Mouse (Mus musculus): ENCODE results near the gene Gm49359. TPM values are rescaled to one million over a fixed set of nuclear protein-coding genes. Genes with fewer than 3 reads are reported as not detected.
"Not testable (repeated sequence)": the region's sequence is repeated elsewhere in the genome, so short reads cannot be mapped to it uniquely, and the experiment has no call there.

The Gm49359 gene
- total RNA-seq (2021): 10 to 100 TPM; 12.1 to 12.6 TPM
- long read RNA-seq, experiment 1, partial matches to known transcripts: 0 of 1 reads
- long read RNA-seq, experiment 1, other reads (novel, unspliced or antisense): 0 of 1 reads
- long read RNA-seq, experiment 2, partial matches to known transcripts: 0 of 2 reads
- long read RNA-seq, experiment 2, other reads (novel, unspliced or antisense): 0 of 2 reads

DNA sequence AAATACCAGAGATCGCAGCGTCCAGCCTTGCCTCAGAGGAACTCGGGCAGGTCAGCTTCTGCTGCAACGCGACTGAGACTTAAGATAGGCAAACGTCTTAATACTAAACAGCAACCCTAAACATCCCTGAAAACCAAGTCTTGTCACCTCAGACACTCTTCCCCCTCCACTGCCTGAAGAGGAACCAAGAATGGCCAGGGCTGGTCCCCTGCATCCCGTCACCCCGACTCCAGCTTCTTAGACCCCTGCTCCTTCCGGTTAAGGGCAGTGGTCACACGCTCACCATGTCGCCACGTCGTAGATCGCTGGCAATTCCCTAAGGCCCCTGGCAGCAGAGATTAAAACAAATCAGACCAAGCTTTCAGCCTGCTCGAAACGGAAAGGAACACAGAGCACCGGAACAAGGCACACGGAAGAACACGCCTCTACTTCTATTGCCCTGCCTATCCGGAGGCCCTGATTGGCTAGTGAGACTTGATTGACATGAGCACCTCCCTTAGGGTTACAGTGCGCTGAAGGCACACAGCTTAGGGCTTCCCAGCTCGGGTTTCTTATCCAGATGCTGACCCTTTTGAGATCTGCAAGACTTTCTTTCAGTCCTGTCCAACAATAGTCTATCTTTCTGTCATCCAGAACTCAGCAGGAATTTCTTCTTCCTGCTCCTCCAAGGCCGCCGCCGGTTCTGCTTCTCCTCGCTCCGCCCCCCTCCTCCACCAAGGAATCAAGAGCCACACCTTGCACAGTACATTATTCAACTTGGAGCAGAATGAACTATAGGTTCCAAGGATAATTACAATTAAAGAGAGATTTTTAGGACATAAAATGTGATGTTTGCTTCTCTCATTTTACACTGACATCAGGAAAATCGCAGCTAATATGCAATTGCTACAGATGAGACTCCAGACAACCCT lies at the start of gene Gm49359:
Gene Gm49359 (minus strand): TSS at position 409 of the 911 bp plus-strand sequence.
- H3K4me3 ChIP-seq: peak within 1 kb of the TSS; percentile 80
- H3K27ac ChIP-seq: peak within 1 kb of the TSS; percentile 87
- peak; percentile 85 to 88 for DNase-seq (ENCODE audit: low spot score in 2 of 2)

DNA sequence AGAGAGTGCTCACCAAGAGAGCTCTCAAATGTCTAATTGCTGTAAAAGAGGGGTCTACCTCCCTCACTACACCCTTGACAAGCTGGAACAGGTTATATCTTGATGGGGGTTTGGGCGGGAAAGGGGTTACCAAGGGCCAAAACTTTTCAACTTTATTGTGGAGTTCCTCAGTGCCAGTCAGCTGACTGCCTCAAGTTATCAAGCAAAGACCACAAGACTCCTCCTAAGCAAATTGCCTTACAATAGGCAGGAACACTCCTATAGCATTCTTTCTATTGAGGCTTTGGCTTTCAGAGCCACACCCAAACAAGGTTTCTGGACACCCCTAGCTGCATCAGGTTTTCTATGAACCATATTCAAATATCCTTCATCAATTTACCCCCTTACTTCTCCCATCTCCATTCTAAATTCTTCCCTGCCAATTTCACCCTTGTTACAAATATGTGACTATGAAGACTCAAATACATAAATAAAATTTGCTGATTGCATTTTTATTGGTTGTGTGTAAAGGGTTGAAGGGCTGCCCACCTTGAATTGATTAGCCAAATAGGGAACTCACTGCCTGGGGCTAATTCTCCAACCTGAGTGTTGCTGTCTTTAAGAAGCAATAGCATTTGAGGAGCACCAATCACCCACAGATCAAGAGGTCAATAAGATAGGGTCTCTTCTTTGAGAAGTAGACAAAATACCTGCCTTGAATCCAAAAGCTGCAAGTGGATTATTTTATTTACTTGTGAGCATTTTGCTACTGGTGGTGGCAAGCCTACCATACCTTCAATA lies 44.2 kb upstream of the Gm49359 start:
- DNase-seq (ENCODE audit: low spot score in 2 of 2); H3K4me3 ChIP-seq; H3K27ac ChIP-seq: not testable (repeated sequence)

DNA sequence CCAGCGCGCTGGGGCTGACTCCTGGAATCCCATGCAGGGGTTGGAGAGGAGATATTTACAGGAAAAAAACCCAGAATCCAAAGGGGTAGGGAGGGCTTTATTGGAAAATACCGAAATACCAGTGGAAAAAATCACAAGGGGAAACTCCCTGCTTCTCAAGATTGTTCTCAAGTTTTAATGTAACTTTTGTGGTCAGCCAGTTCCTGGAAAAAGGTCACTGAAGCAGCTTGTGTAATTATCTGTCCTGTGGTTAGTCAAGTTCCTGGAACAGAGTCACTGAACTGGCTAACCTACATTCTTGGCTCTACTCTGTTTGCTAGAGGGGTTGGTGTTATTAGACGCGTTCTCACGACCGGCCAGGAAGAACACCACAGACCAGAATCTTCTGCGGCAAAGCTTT lies 6.0 kb upstream of the Gm49359 start:
- H3K27ac ChIP-seq; H3K4me3 ChIP-seq; DNase-seq (ENCODE audit: low spot score in 2 of 2): not testable (repeated sequence)

GRCm38 (mm10) chr13:62469947-62470346 lies 3.3 kb upstream of the Gm49359 start:
- TF ChIP-seq CTCF (conservative IDR thresholded peaks at IDR 0.05): peak; percentile 71
- H3K4me3 ChIP-seq; H3K27ac ChIP-seq; DNase-seq (ENCODE audit: low spot score in 2 of 2): not testable (repeated sequence)

Small RNA genes within 50 kb of the gene (microRNA-seq; reads per million reads assigned to microRNA genes)
- 0 to 0.55 reads per million in 2 experiments for gene Gm22256

Other genes starting within 250 kb of the Gm49359 start
- gene Gm3604, start 83.7 kb downstream of the Gm49359 start, total RNA-seq (2021): under 1 TPM; 0.71 to 0.72 TPM
- 1 to 10 TPM; 1.6 to 2.0 TPM for gene Zfp935, start 91.7 kb upstream of the Gm49359 start, total RNA-seq (2021)
- 1 to 10 TPM; 7.9 to 8.4 TPM for gene Zfp934, start 104.4 kb upstream of the Gm49359 start, total RNA-seq (2021)
- gene 6720489N17Rik, start 157.3 kb upstream of the Gm49359 start, total RNA-seq (2021): 1 to 10 TPM; 4.5 to 4.8 TPM